Mouse (Mus musculus) kidney, adult 8-10 months (tissue): ENCODE measurements around the gene Dcpp2.
"Not testable (repeated sequence)": the region's sequence is repeated elsewhere in the genome, so short reads cannot be mapped to it uniquely, and the experiment has no call there.

ENCODE experiments used
- DNase-seq, 2 experiments: peaks; one replicate each; pipeline ENCODE4 v3.0.0; 2022

Gene Dcpp2

DNA sequence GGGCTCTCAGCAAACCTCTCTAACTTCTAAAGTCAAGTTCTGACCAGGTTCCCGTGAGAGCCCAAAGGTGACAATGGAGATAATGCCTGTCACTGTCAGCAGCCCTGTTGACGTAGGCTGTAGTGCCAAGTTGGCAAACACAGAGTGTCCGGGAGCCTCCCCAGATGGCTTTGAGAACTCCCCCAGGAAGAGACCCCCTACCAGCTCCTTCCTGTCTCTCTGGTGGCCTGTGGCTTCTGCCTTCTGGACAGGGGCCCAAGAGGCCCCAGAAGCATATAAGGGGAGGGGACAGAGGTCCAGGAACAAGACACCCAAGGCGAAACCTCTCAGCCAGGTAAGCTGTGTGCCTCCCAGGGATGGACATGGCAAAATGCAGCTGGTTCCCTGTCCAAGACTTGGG is at the start of gene Dcpp2, which contains the start of gene Dcpp1:
TSS of gene Dcpp2 (plus strand) at position 305 of the 400 bp plus-strand sequence.
TSS of gene Dcpp1 (plus strand) at position 301 of the 400 bp plus-strand sequence.
- DNase-seq = not testable (repeated sequence)

DNA sequence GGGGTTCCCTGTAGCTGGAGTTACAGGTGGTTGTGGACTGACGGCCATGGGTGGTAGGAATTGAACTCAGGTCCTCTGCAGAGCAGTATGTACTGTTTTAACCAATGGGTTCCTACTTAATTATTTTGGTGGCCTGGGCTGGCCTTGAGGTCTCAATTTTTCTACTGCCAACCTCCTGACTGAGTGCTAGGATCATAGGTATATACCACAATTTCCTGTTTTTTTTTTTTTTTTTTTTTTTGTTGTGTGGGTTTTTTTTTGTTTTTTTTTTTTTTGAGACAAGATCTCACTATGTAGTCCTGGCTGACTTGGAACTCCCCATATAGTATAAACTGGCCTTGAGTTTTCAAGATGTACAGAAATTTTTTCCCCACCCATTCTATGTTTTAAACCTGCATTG is 49.5 kb upstream of the Dcpp2 start:
- DNase-seq = no peak

DNA sequence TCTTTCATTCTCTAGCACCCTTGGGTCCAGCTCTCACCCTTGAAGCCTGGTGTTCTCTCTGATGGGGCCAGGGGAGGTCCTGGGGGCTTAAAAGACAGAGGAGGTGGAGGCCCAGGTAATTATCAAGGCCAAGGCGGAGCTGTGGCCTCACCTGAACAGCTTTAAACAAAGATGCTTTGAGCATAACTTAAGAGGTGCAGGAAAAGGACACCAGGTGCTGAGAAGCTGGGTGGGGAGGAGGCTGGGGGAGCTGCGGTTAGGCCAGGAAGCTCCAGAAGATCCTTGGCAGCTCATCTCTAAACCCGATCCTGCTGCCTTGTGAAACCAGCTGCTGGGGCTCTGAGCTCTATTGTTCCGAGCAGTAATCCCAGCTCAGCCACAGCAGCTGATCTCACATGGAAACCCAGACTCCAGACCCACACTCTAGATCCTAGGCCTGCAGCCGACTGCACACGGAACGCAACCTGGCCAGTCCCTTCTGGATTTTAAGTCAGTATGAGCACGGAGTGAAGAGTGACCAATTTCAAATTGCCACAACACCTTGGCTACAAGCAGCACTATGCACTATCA is 44.6 kb upstream of the Dcpp2 start, which contains the start of gene Prss33:
TSS of gene Prss33 (minus strand) at position 51 of the 570 bp plus-strand sequence.
- DNase-seq = no peak

DNA sequence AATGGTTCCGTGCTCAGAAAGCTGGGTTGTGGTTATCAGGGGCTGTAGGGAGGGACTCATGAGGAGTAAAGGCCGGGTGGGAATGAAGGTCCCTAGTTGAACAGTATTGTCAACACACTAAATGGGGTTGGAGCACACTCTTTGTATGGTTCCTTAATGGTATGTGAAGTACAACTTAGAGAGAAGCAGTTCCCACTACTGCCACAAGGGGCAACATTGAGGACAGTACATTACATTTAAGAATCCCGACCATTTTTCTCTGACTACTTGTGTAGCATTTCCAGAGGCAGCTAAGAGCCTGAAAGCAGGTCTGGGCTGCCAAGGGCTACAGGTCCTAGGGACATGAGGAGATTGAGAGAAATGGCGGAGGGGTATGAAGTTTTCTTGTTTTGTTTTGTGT is 39.5 kb upstream of the Dcpp2 start:
- peak; percentile 42 to 73 for DNase-seq

DNA sequence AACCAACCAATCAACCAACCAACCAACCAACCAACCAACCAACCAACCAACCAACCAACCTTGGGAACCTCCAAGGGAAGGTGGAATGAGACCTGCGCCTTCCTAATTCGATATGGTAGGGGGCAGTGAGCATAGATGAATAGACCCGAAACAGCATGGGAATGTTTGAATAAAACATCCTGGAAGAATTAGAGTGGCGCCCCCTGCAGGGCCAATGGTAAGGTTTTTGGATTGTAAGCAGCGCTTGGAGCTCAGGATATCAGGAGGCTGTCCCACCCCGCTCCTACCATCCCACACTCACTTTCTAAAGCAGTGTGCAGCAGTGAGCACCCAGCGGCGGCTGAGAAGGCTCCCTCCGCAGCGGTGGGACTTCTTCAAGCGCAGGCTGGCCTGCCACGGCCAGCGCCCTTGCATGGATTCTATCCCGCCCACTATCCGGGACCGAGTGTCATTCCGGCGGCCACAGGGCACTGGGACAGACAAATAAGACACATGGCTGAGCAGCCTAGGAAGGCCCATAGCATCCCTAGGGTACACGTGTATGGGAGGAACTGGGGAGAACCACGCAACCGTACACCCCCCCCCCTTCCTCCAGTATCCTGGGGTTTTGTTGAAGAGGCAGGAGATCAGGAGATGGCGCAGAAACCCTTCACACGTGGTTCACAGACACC is 37.4 kb upstream of the Dcpp2 start:
- DNase-seq = no peak

DNA sequence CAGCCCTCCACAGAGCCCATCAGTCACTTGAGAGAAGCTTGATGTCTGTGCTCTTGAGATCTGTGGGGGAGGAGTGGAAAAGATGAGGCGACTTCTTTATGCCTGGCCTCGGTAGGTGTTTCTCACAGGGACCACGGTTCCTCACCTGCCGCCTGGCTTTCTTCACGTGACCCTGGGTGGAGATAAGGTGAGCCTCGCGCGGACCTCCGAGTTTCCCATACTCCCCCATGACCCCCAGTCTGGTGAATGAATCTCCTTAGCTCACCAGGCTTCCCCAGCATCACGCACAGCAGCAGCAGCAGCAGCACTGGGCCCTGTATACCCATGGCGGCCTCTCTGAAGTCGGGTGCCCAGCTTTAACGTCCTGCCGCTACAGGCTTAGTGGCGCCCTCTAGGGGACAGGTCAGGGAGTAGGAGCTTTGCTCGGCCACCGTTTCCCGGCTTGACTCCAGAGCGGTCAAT is 36.8 kb upstream of the Dcpp2 start, which contains the start of the genes Prss32 and Prss41:
TSS of gene Prss32 (plus strand) at position 44 of the 462 bp plus-strand sequence.
TSS of gene Prss41 (minus strand) at position 361 of the 462 bp plus-strand sequence.
- peak; percentile 29 to 50 for DNase-seq

DNA sequence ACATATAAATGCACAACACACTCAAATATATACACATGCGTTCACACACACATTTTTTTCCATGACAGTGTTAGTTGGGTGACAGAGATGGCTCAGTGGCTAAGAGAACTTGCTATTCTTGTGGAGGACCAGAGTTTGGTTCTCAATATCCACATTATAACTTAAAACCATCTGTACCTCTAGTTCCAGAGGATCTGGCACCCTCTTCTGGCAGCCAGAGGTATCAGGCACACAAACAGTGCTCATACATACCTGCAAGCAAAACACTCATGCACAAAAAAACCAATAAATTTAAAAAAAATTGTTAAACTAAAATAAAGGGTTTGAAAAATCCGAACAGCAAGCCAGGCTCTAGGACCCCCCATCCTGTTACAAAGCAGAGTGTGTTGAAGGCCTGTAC is 30.7 kb upstream of the Dcpp2 start:
- no peak for DNase-seq

DNA sequence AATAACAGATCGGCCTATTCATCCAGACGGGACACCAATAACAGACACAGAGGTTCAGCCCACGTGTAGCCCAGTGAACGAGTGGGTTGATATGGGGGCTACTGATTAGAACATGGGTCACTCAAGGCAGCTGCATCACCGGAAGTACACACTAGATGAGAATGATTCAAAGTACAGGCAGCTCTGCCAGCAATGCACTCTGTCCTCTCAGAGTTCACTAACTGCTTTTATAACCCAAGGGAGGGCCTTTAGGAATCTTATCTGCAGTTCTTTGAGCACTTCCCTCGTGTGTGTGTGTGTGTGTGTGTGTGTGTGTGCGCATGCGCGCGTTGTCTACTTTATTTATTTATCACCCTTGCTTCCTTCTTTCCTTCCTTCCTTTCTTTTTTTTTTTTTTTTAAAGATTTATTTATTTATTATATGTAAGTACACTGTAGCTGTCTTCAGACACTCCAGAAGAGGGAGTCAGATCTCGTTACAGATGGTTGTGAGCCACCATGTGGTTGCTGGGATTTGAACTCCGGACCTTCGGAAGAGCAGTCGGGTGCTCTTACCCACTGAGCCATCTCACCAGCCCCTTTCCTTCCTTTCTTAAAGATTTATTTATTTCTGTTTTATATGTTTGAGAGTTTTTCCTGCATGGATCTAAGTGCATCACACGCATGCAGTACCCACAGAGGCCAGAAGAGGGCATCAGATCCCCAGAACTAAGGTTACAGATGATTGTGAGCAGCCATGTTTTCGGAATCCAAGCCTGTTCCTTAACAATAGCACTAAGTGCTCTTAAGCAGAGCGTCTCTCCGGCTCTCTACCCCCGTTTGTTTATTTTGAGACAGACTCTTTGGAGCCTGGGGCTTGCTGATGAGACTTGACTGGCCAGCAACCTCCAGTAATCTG is 29.6 kb upstream of the Dcpp2 start:
- peak; percentile 37 to 65 for DNase-seq

DNA sequence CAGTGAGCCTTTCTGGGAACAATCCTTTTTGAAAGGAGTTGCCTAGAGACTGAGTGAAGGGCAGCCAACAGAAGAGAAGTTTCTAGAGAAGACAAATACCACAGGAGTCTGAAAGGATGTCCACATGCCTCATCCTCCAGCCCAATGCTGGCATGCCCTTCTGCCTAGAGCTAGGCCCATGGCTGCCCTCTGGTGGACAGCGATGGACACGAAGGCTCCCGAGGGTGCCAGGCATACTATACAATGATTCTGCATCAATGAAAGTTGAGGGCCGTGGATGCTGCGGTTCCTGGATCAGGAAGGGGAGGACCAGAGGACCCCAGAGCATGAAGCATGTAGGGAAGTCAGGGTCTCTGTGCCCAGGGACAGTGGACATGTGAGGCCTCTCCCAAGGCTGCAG is 27.4 kb upstream of the Dcpp2 start:
- peak in 1 of 2 experiments; percentile 67 for DNase-seq

DNA sequence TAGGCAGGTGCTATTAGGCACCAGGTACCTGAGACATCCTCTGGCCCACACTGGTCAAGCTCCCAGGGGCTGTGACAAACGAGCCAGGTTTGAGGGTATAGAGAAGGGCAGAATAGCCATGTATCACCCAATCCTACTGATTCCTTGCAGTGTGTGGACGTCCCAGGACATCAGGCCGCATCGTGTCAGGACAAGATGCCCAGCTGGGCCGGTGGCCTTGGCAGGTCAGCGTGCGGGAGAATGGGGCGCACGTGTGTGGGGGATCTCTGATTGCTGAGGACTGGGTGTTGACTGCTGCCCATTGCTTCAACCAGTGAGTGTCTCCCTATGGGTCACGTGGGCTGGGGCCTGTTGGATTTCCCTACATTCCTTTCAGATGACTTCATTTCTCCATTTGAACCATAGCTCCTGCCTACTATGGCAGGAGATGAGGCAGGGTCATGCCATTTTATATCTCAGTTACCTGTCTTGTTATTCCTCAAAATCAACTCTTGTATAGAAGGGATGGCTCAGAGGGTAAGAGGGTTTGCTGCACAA is 26.4 kb upstream of the Dcpp2 start:
- no peak for DNase-seq

DNA sequence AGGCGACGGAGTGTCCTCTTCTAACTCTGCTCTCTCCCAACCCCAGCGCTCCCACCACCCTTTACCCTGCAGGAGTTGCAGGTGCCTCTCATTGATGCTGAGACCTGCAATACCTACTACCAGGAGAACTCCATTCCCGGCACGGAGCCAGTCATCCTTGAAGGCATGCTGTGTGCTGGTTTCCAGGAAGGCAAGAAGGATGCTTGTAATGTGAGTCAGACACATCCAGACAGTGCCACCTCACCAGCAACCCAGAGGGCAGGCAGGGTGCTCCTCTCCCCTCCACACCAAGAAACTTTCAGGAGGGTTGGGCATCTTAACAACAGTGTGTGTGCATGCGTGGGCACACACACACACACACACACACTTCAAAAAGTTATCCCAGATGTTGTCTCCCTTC is 23.5 kb upstream of the Dcpp2 start:
- DNase-seq = no peak

DNA sequence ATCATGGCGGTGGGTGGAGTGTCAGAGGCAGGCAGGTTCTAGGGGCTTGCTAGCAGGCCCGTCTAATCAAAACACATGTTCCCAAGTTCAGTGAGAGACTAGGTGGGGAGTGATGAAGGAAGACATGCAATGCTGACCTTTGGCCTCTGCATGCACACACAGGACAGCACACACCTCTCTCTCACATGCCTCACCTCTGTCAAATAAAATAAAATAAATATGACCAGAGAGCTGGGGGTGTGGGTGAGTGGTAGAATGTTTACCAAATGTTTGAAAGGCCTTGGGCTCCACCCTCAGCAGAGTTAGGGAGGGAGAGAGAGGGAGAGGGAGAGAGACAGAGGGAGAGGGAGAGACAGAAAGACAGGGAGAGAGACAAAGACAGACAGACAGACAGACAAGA is 22.8 kb upstream of the Dcpp2 start:
- no peak for DNase-seq

DNA sequence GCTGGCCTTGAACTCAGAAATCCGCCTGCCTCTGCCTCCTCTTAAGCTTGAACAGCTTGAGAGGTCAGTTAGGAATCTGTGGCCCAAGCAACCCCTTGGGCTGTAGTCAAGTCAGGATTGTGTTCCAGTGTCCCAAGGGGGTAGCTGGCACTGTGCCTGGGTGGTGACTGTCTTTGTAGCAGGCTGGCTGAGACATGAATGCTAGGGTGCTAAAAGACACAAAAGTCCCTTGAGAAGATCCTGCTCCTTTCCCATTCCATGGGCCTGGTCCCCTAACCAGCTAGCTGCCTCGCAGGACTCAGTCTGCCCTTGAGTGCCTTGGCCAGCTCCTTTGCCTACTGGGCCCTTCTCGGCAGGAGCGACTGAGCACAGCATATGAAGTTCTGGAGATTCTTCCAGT is 17.8 kb upstream of the Dcpp2 start:
- no peak for DNase-seq

DNA sequence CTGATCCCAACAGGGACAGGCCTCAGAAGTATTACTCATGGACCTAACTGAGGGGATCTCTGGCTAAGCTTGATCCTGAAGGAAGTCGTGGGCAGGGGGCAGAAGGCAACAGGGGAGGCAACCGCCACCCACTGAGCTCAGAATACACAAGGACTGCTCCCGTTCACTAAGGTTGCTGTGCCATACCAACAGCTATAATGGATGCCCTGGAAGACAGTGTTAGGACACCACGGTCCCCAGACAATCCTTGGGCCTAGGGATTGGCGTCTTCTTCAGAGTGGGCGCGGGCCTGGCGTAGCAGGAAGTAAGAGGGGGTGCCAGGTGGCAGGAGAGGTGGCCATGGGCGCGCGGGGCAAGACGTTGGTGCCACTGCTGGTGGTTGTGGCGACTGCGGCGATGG is 12.9 kb upstream of the Dcpp2 start, which contains the start of gene Prss21:
TSS of gene Prss21 (plus strand) at position 301 of the 400 bp plus-strand sequence.
- no peak for DNase-seq

DNA sequence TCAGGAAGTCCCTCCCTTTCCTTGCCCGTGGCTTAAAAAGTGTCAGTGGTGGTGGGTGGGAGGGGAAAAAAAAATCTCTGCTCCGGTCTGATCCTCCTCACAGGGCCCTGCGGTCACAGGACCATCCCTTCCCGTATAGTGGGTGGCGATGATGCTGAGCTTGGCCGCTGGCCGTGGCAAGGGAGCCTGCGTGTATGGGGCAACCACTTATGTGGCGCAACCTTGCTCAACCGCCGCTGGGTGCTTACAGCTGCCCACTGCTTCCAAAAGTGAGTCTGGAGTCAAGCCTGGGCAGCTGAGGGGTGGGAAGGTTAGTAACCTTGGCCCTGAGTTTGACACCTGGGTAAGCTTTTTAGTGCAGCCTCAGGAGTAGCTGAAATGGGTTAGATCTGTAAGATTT is 12.2 kb upstream of the Dcpp2 start:
- DNase-seq = no peak

DNA sequence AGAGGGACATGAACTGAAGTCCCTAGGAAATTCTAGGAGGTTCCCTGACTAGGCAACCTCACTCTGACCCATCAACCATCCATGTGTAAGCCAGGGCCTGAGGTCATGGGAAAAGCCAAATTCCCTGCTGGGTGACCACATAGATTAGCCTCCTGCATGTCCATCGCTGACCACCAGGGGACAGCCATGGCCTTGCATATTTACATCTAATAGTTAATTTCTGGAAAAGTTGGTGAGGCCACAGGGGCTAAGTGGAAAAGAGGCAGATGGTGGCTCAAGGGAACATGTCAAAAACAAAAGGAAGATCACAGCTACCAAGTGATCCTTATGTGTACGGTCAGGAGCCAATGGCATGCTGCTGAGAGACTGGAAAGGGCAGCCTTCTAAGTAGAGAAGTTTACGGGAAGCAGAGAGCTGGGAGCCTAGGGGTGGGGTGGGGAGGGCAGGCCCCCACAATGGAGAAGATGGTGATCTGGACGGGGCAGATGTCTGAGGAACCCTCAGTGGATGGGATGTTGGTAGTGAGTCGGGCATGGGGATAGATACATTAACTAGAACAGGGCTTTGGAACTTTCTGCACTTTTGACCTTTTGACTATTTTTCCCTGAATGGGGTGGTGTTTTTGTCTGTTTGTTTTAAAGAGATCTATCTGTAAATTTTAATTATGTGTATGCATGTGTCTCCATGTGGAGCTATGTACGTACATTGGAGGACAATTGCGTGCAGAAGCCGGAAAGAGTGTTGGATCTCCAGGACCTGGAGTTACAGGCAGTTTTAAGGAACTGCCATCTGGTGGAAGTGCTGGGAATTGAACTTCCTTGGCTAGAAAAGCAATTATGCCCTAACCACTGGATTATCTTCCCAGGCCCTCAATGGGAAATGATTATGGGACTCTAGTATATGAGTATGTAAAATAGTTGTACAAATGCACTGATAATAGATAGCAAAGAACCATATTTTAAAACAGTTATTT is 6.5 kb upstream of the Dcpp2 start:
- peak; percentile 42 to 61 for DNase-seq

DNA sequence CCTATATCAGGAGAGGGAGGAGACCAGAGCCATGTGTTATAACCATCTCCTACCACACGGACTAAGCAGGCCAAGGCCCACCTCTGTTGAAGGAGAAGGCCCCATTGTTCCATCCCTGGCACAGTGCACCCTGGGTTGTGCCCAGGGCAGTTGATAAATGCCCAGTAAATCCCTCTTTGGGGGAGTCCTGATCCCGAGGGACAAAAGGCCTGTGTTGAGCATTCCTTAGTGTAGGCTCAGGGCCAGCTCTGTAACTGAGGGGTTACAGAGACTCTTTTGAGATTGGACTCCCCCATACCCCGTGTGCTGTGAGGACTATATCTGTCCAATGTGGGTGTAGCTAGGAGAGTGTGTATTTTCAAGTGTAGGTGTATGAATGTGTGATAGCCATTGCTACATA is 3.9 kb upstream of the Dcpp2 start:
- no peak for DNase-seq

DNA sequence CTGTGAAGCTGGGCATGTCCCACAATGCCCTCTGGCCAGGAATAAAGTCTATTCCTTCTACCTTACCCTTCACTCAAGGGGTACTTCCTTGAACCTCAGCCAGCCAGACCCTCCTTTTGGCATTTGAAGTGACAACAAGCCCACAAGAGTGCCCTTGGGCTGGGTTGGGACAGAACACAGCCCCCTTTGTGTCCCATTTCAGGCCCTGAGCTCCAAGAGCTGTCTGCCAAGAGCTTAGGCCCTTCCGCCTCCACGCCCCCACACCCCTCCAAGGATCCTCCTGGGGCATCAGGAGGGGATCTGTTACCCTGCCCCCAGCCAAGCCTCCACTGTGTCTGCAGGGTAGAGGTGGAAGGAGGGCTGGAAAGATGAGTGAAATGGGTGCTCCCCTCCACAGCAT is 3.5 kb upstream of the Dcpp2 start:
- DNase-seq = no peak

DNA sequence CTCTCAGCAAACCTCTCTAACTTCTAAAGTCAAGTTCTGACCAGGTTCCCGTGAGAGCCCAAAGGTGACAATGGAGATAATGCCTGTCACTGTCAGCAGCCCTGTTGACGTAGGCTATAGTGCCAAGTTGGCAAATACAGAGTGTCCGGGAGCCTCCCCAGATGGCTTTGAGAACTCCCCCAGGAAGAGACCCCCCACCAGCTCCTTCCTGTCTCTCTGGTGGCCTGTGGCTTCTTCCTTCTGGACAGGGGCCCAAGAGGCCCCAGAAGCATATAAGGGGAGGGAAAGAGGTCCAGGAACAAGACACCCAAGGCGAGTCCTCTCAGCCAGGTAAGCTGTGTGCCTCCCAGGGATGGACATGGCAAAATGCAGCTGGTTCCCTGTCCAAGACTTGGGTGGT is 36.5 kb downstream of the Dcpp2 start, which contains the start of gene Dcpp3:
TSS of gene Dcpp3 (plus strand) at position 301 of the 400 bp plus-strand sequence.
- not testable (repeated sequence) for DNase-seq

DNA sequence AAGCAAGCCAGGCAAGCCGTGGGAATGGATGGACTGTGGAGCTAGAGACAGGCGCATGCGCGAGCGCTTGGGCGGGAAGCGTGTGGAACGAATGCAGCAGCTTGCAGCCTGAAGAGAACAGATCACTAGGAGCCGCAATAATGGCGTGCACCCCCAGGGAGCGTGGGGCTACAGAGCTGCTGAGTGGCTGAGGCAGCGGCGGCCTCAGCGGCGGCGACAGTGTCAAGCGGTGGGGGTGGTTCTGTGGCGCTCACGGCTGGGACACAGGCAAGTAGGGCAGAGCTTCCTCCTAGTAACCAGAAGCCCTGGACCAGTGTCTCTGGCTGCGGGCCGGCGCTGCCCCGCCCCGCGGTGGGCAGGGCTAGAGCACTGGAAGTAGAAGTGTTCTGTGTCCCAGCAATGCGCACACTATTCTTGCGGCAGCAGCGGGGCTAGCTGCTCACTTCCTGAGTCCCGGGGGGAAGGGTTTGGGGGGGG is 43.9 kb downstream of the Dcpp2 start:
- peak; percentile 93 to 94 for DNase-seq

DNA sequence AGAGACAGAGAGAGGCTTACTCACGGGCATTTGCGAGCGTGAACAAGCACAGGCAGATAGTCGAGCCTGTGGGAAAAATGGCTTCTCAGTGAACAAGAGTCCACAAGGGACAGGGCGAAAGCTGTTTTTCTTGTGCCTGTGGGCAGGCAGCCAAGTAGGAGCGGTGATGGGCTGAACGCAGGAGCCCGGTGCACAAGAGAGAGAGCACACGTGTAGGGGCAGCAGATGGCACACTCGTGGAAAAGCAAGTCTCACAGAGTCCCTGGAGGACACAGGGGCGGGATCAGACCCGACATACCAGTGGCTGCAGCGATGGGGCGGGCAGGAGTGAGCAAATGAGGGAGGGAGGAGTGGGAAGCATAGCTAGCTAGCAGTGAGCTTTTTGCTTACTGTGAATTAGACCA is 44.4 kb downstream of the Dcpp2 start:
- peak; percentile 39 to 50 for DNase-seq
